Mouse (Mus musculus): Measurements from ENCODE around the gene Sun2.

The Sun2 gene

GRCm38 (mm10) chr15:79741921-79742705, at the start of gene Sun2:
TSS of gene Sun2 (minus strand) at chr15:79742536.
- DNase-seq = peak; percentile 95

DNA sequence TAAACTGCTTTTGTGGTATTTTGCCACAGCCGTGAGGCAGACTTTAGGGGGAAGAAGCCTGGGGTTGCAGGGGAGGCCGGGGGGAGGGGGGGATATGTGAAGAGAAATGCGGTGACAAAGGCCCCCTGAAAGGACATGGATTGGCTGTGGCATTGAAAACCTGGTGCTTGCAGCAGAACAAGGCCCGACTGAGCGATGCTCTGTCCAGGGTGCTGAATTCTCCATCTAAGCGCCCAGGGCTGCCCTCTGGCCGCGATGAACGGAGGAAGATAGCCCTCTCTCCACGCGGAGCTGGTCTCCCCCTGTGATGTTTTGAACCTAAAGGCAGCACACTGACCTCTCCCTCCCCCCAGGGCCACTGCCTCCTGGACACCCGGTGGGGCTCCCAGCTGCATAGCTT, 49.2 kb upstream of the Sun2 start:
- peak; percentile 22 for DNase-seq

GRCm38 (mm10) chr15:79790905-79791304, 48.6 kb upstream of the Sun2 start:
- peak; percentile 62 for DNase-seq

GRCm38 (mm10) chr15:79790111-79790510, 47.8 kb upstream of the Sun2 start:
- peak; percentile 50 for DNase-seq

DNA sequence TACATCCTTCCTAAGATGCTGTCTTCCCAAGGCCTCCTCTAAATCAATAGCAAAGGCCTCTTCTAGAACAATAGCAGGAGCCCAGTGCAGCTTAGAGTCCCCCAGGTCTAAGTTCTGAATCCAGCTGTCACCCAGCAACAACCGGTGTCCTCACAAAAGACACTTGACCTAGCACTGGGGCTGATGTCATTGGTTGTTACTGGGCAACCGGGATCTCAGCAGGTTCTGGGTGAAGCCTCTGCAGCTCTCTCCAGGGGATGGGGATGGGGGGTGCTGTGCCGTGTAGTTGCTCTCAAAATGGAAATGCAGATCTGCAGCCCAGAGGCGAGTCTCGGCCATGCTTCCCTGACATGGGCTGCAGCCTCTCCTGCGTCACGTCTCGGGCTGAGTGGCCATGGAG, 45.5 kb upstream of the Sun2 start:
- DNase-seq = no peak

DNA sequence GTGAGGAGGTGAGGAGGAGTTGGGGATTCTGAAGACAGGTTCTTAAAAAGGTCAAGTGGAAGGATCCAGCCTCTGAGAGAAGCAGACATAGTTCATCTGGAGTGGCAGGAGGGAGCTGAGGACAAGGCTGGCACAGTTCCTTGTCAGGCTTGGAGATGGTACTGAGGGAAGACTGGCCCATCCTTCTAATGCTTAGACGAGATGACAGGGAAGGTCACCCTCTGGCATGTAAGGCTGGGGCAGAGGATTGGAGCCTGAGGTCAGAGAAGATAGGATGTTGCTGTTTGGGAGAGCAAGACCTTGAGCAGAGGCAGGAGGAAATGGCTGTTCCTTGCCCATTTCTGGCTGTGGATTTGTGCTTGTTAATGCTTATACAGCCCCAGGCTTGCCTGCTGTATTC, 42.7 kb upstream of the Sun2 start:
- DNase-seq = no peak

DNA sequence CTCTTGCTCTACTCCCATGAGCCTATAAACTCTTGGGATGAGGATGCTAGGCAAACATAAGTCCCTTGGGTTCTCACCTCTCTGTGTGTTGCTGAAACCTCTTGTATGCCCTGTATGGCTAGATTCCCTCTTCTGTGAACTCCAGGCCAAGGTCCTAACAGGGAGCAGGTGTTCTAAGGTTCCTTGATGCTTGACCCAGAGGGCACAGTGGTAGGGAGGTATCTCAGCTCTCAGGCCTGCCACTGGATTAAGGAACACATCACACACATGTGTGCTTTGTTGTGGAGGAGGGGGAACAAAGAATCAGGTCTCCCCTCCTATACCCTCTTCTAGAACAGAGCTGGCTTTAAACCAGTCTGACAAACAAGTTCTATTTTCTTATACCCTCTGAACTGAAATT, 35.4 kb upstream of the Sun2 start, which contains the start of gene Dnal4:
Gene Dnal4 (minus strand): TSS at position 101 of the 400 bp plus-strand sequence.
- DNase-seq = no peak

GRCm38 (mm10) chr15:79775662-79776061, 33.3 kb upstream of the Sun2 start:
- DNase-seq = no peak

DNA sequence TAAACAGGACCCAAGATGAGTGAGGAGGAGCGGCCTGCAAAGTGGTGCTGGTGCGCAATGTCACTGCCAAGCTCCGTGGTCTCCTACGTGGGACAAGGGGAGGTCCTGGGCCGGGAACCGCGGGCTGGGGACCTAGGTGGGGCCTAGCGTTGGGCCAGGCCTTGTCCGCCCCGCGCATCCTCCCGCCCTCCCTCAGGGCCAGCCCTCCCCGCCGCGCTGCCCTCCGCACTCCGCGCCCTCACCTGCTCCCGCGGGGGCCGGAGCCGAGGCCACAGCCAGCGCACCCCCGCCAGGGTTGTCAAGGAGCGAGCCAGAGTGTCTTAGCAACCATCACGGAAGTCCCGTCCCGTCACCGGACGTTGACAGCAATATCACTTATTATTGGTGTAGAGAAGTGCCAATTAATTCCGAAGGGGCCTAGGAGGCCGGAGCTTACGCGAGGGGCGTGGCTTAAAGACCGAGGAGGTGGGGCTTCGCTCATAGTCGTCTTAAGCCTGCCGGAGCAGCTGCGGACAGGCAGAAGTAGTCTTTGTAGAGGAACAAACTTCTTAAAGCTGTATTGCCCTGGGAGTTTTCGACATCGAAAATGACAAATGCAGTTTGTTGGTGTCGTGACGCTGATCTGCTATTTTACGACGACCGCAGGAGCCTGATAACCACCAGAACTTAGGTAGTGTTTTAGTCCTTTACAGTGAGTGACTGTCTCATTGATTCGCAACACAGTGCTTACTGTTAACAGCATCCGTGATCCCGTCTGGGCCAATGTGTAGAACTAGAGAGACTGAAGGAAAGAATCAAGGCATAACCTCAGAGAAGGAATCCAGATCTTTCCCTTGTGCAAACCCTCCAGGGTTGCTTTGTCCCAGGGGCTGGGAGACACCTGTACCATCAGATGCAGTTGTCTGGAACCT, 32.0 kb upstream of the Sun2 start:
- DNase-seq = peak; percentile 95

DNA sequence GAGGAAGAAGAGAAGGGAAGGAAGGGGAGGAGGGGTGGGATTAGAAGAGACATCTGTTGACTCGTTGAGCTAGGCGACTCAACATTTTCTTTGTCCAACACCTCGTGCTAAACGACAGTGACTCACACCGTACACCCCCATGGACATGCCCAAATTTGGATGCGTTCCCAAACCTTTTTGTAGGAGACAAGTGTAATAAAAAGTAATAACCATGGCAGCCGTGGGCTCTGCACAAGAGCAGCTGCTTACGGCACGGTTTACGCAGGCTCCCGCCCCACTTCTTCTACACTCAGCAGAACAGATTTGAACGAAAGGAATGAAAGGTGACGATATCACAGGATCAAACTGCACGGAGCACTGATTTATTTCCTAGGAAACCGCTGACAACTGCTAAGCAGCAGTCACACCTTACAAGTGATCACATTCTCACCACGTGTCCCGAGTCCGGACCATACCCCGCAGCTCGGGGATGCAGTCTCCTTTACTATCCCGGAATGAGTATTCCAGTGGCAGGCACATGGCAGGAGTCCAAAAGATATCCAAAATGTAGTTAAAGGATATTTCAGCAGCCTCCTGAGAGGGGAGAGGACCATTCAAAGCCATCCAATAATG, 28.4 kb upstream of the Sun2 start:
- no peak for DNase-seq

- no peak for DNase-seq
These were observed 26.0 kb upstream of the Sun2 start for GRCm38 (mm10) chr15:79768302-79768701.

DNA sequence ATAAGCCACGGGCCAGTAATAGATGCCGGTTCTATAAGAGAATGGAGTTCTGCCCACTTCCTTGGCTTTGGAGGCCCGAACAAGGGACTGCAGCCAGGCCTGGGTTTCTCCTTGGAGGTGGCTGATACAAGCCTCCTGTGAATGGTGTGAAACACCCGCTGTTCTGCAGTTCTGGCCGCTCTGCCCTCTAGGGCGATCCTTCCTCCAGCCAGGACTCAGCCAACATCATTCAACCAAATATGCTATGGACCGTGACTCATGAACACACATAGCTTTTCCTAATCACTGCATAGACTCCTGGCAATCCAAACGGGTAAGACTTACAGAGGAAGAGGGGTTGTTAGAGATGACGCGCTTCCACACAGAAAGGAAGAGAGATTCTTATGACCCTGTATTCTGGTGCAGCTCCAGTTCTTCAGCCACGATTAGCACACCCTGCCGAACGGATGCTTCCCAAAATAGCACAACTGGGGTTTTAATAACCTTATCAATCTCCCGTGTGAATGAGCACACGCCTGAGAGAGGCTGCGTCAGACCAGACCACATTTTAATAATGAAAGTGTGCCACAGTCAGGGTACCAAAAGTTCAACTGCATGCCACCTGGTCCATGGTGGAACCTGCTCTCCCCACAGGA, 25.1 kb upstream of the Sun2 start:
- DNase-seq = no peak

GRCm38 (mm10) chr15:79766586-79767071, 24.3 kb upstream of the Sun2 start:
- peak; percentile 57 for DNase-seq

DNA sequence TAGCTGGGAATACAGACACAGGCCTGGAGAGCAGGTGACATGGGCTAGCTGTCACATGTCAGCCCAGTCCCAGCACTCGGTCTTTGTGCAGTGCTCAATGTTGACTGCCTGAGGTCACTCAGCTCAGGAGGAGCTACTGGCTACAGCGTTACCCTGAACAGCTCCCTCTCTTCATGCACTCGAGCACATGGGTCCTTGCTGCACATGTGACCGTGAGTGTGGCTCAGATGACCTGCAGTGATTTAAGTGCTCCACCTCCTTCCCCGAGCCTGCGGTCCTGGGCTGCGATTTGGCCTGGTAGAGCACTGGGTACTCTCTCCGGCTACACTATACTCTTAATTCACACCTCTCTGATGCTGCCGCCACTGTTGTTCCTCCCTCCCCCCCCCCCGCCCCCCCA, 23.8 kb upstream of the Sun2 start:
- DNase-seq = no peak

GRCm38 (mm10) chr15:79765361-79765760, 23.0 kb upstream of the Sun2 start:
- peak; percentile 61 for DNase-seq

DNA sequence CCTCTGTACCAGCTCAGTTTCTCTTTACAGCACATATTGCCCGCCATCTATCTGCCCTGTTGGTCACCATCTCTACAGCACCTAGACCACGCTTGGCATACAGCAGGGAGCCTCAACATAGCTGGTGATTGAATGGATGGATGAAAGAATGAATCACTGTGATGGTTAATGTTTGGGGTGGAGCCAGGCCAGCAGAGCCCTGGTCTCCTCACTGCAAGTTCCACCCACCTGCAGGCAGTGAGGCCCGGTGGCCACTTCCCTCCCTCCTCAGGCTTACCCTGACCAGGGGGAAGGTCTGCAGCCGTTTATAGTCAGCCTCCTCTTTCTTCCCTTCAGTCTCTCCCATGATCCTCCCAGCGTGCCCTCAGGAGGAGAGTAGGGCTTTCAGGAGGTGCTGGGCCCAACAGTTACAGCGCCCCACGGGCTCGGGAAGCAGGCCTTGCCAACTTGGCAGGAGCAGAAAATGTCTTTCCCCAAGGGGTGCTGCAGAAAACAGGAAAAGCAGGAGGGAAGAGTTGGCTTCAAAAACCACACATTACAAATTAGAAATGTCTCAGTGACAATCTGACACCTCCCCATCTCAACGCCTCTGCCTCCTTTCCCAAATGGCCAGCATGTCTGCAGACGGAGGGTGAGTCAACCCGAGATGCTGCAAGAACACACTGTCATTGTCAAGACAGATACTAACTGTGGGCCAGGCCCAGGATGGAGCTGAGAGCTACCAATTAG, 22.4 kb upstream of the Sun2 start:
- peak; percentile 63 for DNase-seq

- peak; percentile 81 for DNase-seq
These were observed 21.4 kb upstream of the Sun2 start for GRCm38 (mm10) chr15:79763601-79764246.

- DNase-seq = no peak
These were observed 20.7 kb upstream of the Sun2 start for GRCm38 (mm10) chr15:79763001-79763400.

GRCm38 (mm10) chr15:79760956-79761355, 18.6 kb upstream of the Sun2 start:
- no peak for DNase-seq

DNA sequence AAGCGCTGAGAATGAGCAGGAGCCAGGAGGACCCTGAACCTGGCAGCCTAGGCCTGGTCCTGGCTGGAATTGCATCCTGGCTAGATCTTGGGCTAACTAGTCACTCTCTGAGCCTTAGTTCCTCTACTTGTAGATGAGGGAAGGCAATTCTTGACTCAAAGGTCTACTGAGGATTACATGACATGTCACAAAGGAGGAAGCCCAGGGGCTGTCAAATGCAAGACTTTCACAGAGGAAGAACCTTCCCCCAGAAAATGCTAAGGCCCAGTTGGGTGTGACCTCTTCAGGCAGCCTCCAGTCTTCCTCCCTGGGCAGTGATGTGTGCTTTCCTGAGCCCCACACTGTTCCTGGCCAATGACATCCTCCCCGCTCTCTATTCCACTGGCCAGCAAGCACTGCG, 14.8 kb upstream of the Sun2 start:
- DNase-seq = no peak

GRCm38 (mm10) chr15:79755977-79756625, 13.8 kb upstream of the Sun2 start:
- no peak for DNase-seq
